Mouse (Mus musculus) forebrain, embryonic 10.5 days (tissue): ENCODE measurements around the gene Arhgap23. TPM values are rescaled to one million over a fixed set of nuclear protein-coding genes. Genes with fewer than 3 reads are reported as not detected.

Source experiments
- DNase-seq: peaks from one replicate; pipeline ENCODE4 v3.0.0-alpha.2; 2017; ENCODE audit warnings: low spot score; ENCODE audit errors: extremely low spot score
- H3K27ac ChIP-seq: fragments of 300-500 bp; sonication (generic); 2 replicates; pipeline ENCODE4 v1.5.1; 2016; ENCODE audit warnings: mild to moderate bottlenecking
- H3K27me3 ChIP-seq: fragments of 300-500 bp; sonication (generic); 2 replicates; pipeline ENCODE4 v1.6.1; 2016; ENCODE audit warnings: mild to moderate bottlenecking; ENCODE audit not compliant: poor library complexity, severe bottlenecking
- H3K36me3 ChIP-seq: fragments of 300-500 bp; sonication (generic); replicated peaks from 2 replicates; pipeline ENCODE4 v1.6.1; 2016; ENCODE audit warnings: mild to moderate bottlenecking, moderate library complexity
- H3K4me1 ChIP-seq: fragments of 300-500 bp; sonication (generic); 2 replicates; pipeline ENCODE4 v1.6.1; 2016
- H3K4me3 ChIP-seq: fragments of 300-500 bp; sonication (generic); 2 replicates; pipeline ENCODE4 v1.5.1; 2016; ENCODE audit warnings: mild to moderate bottlenecking, moderate library complexity
- H3K9me3 ChIP-seq: fragments of 300-500 bp; sonication (generic); 2 replicates; pipeline ENCODE4 v1.6.1; 2016; ENCODE audit warnings: mild to moderate bottlenecking, moderate library complexity
- WGBS: fragments of 180-500 bp; shearing (Covaris S2); methylation state at CpG from one replicate; pipeline ENCODE4 v1.1.7; 2016; 5-methylcytosine and 5-hydroxymethylcytosine counted together
- polyA plus RNA-seq: library from polyadenylated mRNA; unstranded; fragments of >200 nt; fragmentation: Nextera tagmentation; extraction: Ambion mirVana; gene quantifications from 2 replicates; pipeline ENCODE4 v1.2.1, GENCODE M21; 2016

Gene Arhgap23
- polyA plus RNA-seq, 1 experiment from 2014 or later: 2.2 TPM

DNA sequence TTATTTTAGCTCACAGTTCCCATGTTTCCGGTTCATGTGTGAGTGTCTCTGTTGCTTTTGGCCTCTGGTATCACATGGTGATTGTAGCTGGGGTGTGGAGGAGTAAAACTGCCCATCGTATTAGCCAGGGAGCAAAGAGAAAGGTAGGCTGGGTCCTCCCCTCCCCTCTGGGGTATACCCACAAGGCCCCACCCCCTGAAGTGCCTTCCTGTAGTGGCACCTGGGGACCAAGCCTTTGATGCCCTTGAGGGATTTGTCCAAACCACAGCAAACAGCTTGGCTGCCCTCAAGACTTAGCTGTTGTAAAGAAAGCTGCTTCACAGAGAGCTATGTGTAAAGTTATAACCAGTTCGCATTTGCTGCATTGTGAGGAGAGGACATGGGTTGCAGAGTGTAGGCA lies 72.3 kb downstream of the Arhgap23 start:
- peaks cover 12% of the 10 kb centered on the region; the same call in 1 of the 2 replicates for H3K27me3 ChIP-seq
- no peaks in the 10 kb centered on the region for H3K9me3 ChIP-seq
- 86% methylated on average over 3 of the region's 3 CpGs for WGBS
- peaks cover 12% of the 10 kb centered on the region for H3K4me1 ChIP-seq
- H3K27ac ChIP-seq: no peak overlapping the region
- DNase-seq: no peak
- peaks cover 26% of the 10 kb centered on the region for H3K36me3 ChIP-seq
- no peak overlapping the region for H3K4me3 ChIP-seq

- Histone ChIP-seq H3K4me3 (no peak overlapping the region), H3K36me3 (peaks cover 31% of the 10 kb centered on the region)
These were observed 74.4 kb downstream of the Arhgap23 start for GRCm38 (mm10) chr11:97489589-97490324.

DNA sequence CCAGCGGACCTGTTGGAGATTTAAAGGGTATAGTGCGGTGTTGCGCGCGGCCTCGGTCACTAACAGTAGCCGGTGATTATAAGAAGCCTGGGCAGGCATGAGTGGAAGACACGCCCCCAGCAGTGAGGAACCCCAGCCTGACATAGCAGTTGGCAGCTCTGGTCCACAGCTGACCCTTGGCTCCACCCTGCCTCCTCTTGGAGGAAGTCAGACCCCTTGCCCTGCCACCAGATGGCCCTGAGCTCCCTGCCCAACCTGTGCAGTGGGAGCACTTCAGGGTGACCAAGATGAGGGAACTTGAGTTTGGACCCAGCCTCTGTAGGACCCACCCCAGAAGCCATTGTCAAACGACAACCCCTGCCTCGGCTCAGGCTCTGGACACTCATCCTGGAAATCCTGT lies 76.3 kb downstream of the Arhgap23 start:
- Histone ChIP-seq H3K4me1 (peaks cover 12% of the 10 kb centered on the region), H3K27me3 (peaks cover 13% of the 10 kb centered on the region), H3K9me3 (no peaks in the 10 kb centered on the region), H3K36me3 (peaks cover 30% of the 10 kb centered on the region), H3K4me3 (no peak overlapping the region), H3K27ac (no peak overlapping the region)
- no peak for DNase-seq
- WGBS: 82% methylated on average over 10 of the region's 10 CpGs

More at GRCm38 (mm10) chr11:97489589-97490324, 74.4 kb downstream of the Arhgap23 start:
- peak; percentile 87 for DNase-seq
- H3K9me3 ChIP-seq: no peaks in the 10 kb centered on the region
- H3K4me1 ChIP-seq: peaks cover 12% of the 10 kb centered on the region
- 26% methylated on average over 16 of the region's 16 CpGs for whole genome bisulfite sequencing
- H3K27ac ChIP-seq: no peak overlapping the region
- H3K27me3 ChIP-seq: peaks cover 12% of the 10 kb centered on the region; the same call in 1 of the 2 replicates

DNA sequence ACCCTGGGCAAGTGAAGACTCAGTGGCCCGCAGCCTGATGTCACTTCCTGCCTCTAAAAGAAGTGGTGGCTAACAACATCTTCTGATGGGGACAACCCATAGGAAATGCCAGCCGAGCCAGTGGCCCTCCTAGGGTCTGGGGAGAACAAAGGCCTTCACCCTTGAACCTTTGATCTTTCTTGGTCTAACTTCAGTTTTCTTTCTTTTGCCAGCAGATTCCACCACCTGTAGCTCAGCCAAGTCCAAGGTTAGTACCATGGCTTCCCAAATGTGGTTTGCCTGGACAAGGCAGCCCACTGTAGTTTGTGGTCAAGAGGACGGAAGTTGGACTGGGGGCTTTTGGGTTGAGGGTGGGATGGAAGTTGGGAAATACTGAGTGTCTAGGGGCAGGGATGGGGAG lies 77.5 kb downstream of the Arhgap23 start:
- no peak for DNase-seq
- Histone ChIP-seq H3K4me1 (peaks cover 12% of the 10 kb centered on the region), H3K27me3 (peaks cover 25% of the 10 kb centered on the region), H3K4me3 (no peak overlapping the region), H3K36me3 (peaks cover 33% of the 10 kb centered on the region), H3K9me3 (no peaks in the 10 kb centered on the region), H3K27ac (no peak overlapping the region)
- 77% methylated on average over 3 of the region's 3 CpGs for WGBS

DNA sequence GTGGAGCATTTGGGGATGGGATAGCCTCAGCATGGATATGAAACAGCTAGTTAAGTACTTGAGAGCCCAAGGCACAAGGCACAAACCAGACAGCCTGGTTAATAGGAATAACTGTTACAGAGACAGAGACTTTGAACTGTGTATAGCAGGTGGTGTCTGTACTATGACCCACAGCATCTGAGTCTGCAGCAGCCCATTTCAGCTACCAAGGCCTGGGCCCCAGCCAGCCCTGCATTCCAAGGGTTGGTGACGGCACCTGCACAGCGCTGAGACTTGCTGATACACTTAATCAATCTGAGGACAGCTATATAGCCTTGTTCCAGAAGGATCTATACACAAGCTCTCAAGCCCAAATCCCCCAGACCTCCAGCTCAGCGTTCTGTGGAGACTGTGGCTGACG lies 82.2 kb downstream of the Arhgap23 start:
- peaks cover 28% of the 10 kb centered on the region for H3K36me3 ChIP-seq
- H3K9me3 ChIP-seq: no peaks in the 10 kb centered on the region
- DNase-seq: no peak
- peaks cover 24% of the 10 kb centered on the region for H3K4me1 ChIP-seq
- 94% methylated on average over 4 of the region's 4 CpGs for WGBS
- peaks cover 60% of the 10 kb centered on the region for H3K27me3 ChIP-seq
- no peak overlapping the region for H3K4me3 ChIP-seq
- H3K27ac ChIP-seq: no peak overlapping the region

DNA sequence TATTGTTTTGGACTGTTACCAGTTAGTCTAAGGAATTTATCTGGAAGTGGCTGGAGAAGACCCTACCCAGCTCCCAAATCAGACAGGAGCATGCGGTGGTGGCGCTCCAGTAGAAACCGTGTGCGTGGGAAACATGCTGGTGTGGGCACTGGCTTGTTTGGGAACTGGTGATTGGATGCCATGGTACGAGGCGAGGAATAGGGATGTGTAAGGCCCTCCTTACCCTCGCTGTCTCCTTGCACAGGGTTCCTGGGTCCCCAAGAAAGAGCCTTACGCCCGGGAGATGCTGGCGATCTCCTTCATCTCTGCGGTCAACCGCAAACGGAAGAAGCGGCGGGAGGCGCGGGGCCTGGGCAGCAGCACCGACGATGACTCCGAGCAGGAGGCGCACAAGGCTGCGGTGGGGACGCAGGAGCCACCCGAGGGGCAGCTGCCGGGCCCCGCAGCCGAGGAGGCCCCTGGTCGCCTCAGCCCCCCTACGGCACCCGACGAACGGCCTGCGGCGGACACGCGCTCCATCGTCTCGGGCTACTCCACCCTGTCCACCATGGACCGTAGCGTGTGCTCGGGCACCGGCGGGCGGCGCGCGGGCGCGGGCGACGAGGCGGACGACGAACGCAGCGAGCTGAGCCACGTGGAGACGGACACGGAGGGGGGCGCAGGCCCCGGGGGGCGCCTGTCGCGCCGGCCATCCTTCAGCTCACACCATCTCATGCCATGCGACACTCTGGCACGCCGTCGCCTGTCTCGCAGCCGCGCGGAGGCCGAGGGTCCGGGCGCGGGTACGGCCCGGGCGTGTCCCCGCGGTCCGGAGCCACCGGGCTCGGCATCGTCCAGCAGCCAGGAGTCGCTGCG lies 84.8 kb downstream of the Arhgap23 start, which contains the start of gene 4933428G20Rik:
TSS of gene 4933428G20Rik (minus strand) at position 476 of the 855 bp plus-strand sequence.
- Histone ChIP-seq H3K4me1 (peaks cover 24% of the 10 kb centered on the region), H3K27me3 (peaks cover 77% of the 10 kb centered on the region), H3K4me3 (peak within 1 kb of the TSS; percentile 58), H3K9me3 (no peaks in the 10 kb centered on the region), H3K27ac (peak within 1 kb of the TSS; percentile 71), H3K36me3 (peaks cover 19% of the 10 kb centered on the region)
- WGBS: 5% methylated on average over 84 of the region's 88 CpGs
- no peak for DNase-seq

DNA sequence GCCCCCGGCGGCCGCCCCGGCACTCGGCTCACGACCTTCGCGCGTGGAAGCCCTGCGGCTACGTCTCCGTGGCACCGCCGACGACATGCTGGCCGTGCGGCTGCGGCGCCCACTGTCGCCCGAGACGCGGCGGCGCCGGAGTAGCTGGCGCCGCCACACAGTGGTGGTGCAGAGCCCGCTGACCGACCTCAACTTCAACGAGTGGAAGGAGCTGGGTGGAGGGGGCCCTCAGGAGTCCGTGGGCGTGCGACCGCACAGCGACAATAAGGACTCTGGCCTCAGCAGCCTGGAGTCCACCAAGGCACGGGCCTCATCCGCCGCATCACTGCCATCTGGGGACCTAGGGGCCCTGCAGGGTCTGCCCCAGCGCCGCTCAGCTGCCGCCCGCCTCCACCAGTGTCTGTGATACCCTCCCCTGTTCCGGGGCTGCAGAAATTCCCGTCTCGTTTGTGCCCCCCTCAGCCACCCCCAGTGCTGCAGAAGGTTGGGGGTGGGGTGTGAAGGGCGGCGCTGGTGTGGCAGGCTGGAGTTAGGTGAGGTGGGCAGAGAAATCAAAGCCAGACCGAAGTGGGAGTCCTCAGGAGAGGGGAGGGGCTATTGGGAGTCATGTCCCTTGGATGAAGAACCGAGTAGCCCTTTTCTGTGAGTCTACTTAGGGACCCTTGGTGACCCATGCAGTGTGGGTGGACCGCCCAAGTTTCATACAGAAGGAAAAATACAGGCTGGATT lies 85.6 kb downstream of the Arhgap23 start:
- Histone ChIP-seq H3K27ac (peak overlapping the region; percentile 71), H3K36me3 (peaks cover 11% of the 10 kb centered on the region), H3K27me3 (peaks cover 77% of the 10 kb centered on the region), H3K4me1 (peaks cover 24% of the 10 kb centered on the region), H3K9me3 (no peaks in the 10 kb centered on the region), H3K4me3 (peak overlapping the region; percentile 58)
- no peak for DNase-seq
- 9% methylated on average over 51 of the region's 51 CpGs for WGBS

- H3K27ac ChIP-seq: no peak overlapping the region
- H3K9me3 ChIP-seq: no peaks in the 10 kb centered on the region
- H3K4me1 ChIP-seq: peaks cover 24% of the 10 kb centered on the region
- no peak overlapping the region for H3K4me3 ChIP-seq
- H3K36me3 ChIP-seq: peaks cover 8% of the 10 kb centered on the region
- peaks cover 74% of the 10 kb centered on the region for H3K27me3 ChIP-seq
- 40% methylated on average over 9 of the region's 9 CpGs for WGBS
- no peak for DNase-seq
These were observed 87.0 kb downstream of the Arhgap23 start for GRCm38 (mm10) chr11:97502383-97502782.

- DNase-seq: no peak
- WGBS: 91% methylated on average over 4 of the region's 4 CpGs
- Histone ChIP-seq H3K4me1 (peaks cover 25% of the 10 kb centered on the region), H3K27me3 (peaks cover 69% of the 10 kb centered on the region), H3K4me3 (no peak overlapping the region), H3K36me3 (peaks cover 8% of the 10 kb centered on the region), H3K27ac (no peak overlapping the region), H3K9me3 (no peaks in the 10 kb centered on the region)
These were observed 87.5 kb downstream of the Arhgap23 start for GRCm38 (mm10) chr11:97502846-97503245.

- H3K27ac ChIP-seq: no peak overlapping the region
- peaks cover 30% of the 10 kb centered on the region for H3K4me1 ChIP-seq
- no peaks in the 10 kb centered on the region for H3K9me3 ChIP-seq
- peaks cover 40% of the 10 kb centered on the region for H3K27me3 ChIP-seq
- WGBS: 88% methylated on average over 4 of the region's 4 CpGs
- no peak for DNase-seq
- no peak overlapping the region for H3K4me3 ChIP-seq
- H3K36me3 ChIP-seq: peaks cover 6% of the 10 kb centered on the region; the same call in 1 of the 2 replicates
These were observed 90.5 kb downstream of the Arhgap23 start for GRCm38 (mm10) chr11:97505784-97506183.

- Histone ChIP-seq H3K4me3 (no peak overlapping the region), H3K9me3 (no peaks in the 10 kb centered on the region), H3K27ac (no peak overlapping the region), H3K36me3 (peaks cover 3% of the 10 kb centered on the region; the same call in 1 of the 2 replicates), H3K4me1 (peaks cover 30% of the 10 kb centered on the region), H3K27me3 (peaks cover 35% of the 10 kb centered on the region)
- no peak for DNase-seq
- 59% methylated on average over 8 of the region's 8 CpGs for WGBS
These were observed 91.0 kb downstream of the Arhgap23 start for GRCm38 (mm10) chr11:97506331-97506730.

DNA sequence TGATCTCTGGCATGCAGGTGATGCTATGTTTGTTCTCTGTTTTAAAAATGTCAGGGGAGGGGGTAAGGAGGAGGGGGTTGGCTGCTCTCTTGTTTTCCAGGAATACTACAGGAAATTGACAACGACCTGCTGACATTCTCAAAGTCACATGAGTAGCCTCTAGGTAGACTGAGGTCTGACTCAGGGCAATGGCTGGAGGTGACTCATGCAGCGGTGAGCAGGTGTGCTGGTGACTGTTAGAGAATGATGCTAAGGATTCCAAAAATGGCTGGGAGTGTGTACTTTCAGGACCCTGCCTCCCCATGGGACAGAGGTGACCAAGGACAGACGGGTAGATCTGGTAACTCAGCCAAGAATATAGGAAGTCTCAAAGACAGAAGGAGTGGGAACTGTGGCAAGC lies 92.9 kb downstream of the Arhgap23 start:
- H3K9me3 ChIP-seq: no peaks in the 10 kb centered on the region
- 76% methylated on average over 3 of the region's 3 CpGs for WGBS
- H3K36me3 ChIP-seq: no peaks in the 10 kb centered on the region
- peaks cover 42% of the 10 kb centered on the region for H3K4me1 ChIP-seq
- H3K4me3 ChIP-seq: no peak overlapping the region
- DNase-seq: no peak
- peaks cover 16% of the 10 kb centered on the region for H3K27me3 ChIP-seq
- H3K27ac ChIP-seq: no peak overlapping the region
